Mouse (Mus musculus): ENCODE measurements around the gene Gemin7.

GRCm38 (mm10) chr7:19620811-19621210, 43.4 kb upstream of the Gemin7 start:
- TF ChIP-seq POLR2A (IDR thresholded peaks at IDR 0.05; ENCODE audit: borderline replicate concordance, control insufficient read depth, low read depth, low read length) = no peak
- TF ChIP-seq CTCF (IDR thresholded peaks at IDR 0.05; ENCODE audit: control insufficient read depth, insufficient read depth, low read length) = no peak
